Mouse (Mus musculus): ENCODE measurements around the gene Dyx1c1.

DNA sequence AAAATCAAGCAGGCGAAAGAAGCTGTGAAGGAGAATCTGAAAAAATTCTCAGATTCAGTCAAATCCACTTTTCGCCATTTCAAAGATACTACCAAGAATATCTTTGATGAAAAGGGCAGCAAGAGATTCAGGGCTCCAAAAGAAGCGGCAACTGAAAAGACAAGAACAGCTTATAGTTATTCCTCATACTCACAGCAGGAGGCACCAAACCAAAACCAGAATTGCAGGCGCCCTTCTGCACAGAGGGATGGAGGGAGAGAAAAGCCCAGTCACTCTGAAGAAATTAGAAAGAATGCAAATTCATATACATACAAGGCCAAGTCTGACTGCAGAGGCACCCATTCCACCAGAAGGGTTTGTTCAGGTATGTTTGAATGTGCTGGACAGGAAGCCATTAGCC is 54.0 kb downstream of the Dyx1c1 start:
- no peak for TF ChIP-seq CTCF (IDR thresholded peaks at IDR 0.05; ENCODE audit: extremely low read depth, insufficient read length, insufficient replicate concordance, low read depth, low read length)
- no peak for TF ChIP-seq POLR2A (IDR thresholded peaks at IDR 0.05; ENCODE audit: low read depth, low read length)
